Mouse (Mus musculus) ES-CJ7 (cell line): ENCODE data around the gene Rasl10a.

ENCODE experiments used
- DNase-seq: peaks from one replicate; pipeline ENCODE4 v3.0.0; 2011; ENCODE audit warnings: low read depth, low spot score

Rasl10a gene

DNA sequence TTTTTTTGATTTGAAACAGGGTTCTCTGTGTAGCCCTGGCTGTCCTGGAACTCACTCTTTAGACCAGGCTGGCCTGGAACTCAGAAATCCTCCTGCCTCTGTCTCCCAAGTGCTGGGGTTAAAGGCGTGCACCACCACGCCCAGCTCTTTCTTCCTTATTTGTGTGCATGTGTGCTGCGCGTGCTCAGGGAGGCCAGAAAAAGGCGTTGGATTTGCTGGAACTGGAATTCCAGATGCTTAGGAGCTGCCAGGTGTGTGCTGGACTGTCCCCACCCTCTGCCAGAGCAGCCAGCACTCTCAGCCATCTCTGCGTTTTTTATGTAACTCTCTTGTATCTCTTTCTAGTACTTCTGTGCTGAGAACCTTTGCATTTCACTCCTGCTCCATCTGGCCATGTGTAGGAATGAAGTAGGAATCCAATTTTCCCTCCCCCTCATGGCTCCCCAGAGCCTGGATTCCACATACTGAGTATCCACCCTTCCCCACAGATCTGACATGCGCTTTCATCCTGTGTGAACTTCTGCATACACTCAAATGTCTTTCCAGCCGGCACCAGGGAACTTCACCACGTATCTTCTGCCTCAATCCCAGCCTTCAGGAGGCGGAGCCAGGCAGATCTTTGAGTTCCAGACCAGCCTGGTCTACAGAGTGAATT is 5.6 kb upstream of the Rasl10a start:
- DNase-seq: peak; percentile 67

DNA sequence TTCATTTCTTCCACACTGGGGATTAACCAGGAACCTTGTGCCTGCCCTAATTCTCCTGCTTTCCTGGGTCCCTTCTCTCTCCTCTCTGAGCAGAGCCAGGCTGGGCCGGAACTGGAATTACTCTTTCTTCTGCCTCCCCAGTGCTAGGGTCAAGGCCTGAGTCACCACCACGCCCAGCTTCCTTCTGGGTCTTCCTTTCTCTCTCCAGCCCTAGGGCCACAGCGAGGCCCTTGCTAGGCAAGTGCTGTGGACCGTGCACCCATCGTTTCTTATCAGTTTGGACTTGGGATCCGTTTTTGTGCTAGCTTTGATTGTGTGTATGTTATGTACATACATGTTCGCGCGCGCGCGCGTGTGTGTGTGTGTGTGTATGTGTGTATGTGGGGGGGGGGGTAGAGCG is 3.8 kb upstream of the Rasl10a start:
- no peak for DNase-seq

DNA sequence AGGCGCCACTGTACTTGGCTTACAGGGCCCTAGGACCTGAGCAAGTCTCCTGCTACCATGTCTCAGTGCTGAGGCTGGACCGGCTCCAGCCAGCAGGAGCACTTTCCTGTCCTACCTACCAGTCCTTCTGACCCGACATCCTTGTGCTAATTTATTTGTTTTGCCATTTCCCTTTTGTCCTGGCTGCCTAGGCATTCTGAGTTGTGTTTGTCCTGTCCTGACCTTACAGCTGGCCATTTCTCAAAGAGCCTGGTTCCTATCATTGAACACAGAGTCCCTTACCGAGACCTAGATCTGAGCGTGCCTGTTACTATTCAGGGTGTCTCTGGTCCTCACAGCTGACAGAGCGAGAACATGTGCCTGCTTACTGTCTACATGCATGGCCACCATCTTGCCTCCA is 3.1 kb upstream of the Rasl10a start:
- no peak for DNase-seq

DNA sequence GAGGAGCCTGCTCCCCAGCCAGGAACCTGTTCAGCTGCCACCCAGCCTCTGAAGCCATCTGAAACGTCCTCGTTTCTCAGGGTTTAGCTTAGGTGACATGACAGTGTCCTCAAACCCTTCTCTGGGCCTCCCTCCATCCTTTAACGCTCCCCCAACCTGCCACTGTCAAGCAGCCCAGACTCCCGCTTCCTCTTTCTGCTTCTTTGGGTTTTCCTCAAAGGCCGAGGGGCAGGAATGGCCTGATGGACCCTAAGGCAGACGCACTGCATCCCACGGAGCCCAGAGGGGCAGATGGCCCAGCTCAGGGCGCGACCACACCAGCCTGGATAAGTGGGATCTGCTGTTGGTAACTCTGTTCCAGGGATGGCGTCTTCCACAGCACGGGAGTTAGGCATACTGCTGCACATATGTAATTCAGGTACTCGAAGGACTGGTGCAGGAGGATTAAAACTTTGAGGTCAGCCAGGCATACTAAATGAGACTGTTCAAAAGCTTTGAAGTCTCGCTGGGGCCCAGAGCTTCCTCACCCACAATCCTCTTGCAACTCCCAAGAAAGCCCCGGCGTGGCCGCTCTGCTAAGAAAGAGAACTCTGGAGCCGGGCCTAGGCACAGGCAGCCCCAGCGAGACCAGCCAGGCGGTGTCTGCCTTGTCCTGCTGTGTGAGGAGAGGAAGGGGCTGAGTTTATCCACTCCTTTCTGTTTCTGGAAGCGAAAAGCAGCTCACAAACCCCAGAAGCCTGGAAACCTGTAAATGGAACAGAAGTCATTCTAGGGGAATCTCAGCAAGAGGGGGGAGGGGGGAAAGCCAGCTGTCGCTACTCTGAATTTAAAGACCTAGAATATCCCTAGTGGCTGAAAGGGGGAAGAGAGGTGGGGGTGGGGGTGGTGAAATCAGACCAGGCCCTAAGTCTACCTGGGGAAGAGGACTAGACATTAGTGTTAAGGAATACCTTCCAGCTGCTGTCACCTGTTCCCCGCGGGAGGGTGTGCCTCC is 1.7 kb upstream of the Rasl10a start:
- no peak for DNase-seq

DNA sequence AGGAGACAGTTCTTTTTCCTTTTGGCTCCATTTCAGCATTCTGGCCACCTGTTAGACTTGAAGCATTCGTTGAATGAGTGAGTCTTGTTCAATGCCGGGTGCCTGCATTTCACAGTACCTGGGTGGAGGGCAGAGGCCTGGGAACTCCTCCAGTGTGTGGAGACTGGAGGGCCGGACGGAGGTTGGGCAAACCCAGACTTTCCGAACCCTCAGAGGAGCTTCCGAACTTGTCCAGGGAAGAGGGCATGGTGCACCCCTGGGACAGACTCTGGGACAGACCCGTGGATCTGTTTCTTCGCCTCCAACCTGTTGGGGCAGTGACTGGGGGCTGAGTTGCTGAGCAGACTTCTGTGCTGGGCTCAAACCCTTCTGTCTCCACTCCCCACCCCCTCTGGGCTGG is 864 bp upstream of the Rasl10a start:
- DNase-seq: no peak

DNA sequence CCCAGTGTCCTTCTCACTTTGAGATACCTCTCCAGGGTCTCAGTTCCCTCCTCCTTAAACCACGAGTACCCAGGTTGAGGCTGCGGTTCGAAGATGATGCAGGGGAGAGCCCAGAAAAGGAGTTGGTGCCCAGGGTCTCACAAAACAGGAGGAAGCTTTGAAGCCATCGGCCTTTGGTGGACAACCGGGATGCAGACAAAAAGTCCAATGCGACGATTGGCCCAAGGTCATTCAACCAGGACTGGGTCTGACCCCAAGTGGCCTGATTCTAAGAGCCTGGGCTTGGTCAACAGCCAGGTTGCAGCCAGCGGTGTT is 430 bp upstream of the Rasl10a start:
- no peak for DNase-seq

DNA sequence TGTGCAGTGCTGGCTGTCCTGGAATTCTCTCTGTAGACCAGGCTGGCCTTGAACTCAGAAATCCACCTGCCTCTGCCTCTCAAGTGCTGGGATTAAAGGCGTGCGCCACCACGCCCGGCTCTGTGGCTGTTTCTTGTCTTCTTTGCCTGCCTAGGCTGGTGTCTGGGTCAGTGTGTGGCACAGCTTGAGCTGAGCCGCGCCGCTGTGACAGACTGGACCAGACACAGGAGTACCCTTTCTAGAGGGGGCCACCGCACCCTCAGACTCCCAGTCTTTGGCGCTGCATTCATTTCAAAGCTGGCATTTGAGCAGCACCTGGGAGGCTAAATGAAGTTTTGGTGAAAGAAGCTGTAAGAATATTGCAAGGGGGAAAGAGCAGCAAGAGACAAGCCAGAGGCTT is 855 bp downstream of the Rasl10a start:
- no peak for DNase-seq

DNA sequence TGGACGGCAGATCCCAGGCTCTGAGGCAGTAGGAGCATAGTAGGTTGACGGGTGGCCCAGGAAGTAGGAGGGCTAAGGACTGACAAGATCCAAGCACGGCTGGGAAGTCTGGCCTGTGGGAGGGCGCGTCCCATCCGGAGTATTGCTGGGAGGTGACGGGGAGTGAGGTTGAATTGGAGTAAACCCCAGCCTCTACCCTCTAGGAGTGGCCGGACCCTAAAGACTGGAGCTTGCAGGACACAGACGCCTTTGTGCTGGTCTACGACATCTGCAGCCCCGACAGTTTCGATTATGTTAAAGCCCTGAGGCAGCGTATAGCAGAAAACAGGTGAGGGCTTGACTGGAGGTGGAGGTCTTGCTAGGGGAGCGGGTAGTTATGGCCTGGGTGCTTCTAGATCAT is 1.3 kb downstream of the Rasl10a start:
- no peak for DNase-seq

DNA sequence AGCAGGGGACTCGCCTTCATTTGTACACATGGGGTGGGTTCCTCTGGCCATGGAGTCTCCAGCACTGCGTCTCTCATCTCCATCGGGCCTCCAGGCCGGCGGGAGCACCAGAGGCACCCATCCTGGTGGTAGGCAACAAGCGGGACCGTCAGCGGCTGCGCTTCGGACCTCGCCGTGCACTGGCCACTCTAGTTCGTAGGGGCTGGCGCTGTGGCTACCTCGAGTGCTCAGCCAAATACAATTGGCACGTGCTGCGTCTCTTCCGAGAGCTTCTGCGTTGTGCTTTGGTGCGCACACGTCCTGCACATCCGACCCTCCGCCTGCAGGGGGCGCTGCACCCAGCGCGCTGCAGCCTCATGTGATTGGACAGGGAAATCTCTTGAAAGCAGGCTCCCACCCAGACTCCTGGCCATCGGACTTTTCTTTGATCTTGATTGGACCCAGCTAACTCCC is 1.8 kb downstream of the Rasl10a start:
- DNase-seq: peak; percentile 83

DNA sequence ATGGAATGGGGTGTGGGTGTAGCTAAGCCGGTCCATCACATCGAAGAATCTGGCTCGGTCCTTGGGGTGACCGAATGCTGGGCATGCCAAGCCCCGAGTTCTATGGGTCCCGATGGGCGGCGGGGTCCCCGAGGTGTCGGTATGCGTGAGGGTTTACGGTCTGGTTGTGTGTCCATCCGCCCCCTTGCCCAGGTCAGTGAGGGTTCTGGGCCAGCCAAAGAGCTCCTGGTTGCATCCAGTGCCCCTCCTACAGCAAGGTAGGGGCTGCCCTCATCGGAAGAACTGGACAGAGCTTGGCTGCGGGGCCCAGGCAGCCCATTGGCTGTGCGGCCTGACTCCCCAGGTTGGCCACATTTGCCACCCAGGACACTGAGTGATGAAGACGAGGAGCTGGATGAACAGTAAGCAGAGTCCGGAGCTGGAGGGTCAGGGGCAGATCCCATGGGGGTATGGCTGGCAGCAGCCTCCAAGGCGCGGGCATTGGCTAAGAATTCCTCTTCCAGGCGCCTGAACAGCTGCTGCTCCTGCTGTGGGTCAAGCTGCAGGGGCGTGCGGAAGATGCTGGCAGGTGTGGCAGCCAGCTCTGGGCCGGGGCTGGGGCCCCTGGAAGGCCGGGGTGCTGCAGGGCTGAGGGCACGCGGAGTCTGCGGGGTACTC is 3.0 kb downstream of the Rasl10a start:
- no peak for DNase-seq

DNA sequence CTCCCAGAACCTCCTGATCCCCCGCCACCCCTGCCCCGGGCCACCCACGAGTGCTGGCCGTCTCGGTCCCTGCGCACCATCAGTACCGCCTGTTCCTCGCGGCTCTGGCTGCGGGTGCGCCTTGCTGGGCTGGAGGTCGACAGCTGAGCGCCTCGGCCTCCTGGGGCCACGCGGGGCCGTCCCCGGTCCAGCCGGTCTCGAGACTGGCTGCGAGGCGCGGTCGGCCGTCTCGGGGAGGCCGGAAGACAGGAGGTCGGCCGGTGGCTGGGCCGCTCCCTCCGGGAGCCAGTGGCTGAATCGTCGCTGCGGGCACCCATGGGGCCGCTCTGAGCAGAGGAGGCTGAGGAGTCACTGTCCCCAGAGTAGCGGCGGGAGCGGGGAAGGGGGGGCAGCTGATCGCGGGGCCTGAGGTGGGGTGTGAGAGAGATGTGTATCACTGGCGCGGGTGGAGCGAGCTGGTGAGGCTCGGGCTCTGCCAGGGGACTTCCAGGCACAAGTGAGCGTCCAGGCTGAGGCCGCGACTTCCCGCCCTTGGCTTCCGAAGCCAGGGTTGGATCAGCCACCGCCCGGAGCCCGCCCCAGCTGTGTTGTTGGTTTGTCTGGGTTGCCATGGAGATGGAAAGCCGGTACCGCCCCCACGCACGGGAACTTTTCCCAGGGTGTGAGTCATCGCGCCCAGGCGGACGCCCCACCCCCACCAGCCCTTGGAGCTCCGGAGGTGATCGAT is 3.6 kb downstream of the Rasl10a start:
- peak; percentile 94 for DNase-seq

DNA sequence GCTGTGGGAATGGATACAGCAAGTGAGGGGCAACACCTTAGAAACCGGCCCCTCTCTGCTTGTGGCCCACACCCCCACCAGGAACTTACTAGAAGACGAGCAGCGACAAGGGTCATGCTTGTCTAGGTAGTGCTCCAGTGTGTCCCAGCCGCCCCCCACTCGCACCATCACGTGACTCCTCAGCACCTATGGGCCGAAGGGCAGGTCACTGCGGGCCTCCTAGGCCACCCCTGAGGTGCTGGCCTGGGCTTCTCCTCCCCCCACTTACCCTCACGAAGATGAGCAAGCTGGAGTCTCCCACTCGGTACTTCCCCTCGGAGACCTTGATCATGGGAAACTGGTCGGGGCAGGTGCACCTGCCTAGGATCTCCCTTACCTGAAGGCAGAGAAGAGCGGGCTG is 4.4 kb downstream of the Rasl10a start:
- DNase-seq: no peak

DNA sequence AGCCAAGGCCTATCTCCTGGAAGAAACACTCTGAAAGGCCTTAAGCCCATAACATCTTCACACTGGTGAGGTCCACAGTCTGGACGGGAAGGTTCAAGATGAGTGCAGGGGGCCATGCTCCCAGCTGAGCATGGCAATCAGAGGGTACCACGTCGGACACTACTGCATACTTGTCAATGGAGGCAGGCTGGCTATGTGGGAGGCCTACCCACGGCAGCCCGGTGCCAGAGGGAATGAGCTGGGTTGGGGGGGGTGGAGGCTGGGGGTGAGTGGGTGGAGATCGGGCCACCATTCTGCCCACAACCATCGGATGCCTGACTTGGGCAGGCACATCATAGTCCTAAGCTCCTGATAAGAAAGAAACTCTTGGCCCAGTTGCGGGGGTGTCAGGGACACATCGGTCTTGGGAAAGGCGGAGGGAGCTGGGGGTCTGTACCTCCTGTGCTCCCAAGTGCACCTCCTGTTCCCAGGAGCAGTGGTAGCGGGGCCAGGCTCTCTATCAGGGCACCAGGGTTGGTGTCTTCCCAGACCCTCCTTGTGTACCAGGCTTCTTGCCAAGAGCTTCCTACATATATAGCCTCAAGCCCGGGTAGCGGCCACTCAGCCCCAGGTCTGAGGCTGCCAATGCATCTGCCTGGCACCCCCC is 5.1 kb downstream of the Rasl10a start:
- no peak for DNase-seq

DNA sequence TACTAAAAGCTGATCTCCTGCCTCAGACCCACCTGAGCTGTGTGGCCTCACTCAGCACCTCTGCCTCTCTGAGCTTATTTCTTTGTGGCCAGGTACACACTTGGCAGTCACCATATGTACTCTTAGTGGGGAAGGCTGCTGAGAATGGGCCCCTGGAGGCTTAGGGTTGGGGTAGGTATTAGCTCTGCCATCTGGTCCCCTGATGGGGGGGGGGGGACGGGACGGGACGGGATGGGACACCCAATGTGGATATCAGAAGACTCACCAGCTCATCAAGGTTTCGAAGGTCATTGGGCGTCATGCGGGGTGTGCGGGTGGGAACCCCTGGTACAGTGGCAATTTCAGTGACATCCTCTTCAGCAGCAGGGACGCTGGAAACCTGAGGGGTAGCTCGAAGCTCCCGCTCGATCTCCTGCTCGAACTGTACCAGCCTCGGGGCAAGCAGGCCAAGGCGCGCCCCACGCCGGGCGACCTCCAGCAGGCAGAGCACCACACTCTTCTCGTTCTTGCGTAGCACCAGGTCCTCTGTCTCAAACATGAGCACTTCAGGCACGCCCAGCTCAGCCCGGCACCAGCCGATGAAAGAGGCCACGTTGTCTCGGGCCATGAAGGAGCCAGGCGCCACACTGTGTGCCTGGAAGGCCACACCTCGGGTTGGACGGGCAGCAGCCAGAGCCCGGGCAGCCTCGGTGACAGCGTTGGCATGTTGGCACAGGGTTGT is 5.8 kb downstream of the Rasl10a start:
- no peak for DNase-seq

DNA sequence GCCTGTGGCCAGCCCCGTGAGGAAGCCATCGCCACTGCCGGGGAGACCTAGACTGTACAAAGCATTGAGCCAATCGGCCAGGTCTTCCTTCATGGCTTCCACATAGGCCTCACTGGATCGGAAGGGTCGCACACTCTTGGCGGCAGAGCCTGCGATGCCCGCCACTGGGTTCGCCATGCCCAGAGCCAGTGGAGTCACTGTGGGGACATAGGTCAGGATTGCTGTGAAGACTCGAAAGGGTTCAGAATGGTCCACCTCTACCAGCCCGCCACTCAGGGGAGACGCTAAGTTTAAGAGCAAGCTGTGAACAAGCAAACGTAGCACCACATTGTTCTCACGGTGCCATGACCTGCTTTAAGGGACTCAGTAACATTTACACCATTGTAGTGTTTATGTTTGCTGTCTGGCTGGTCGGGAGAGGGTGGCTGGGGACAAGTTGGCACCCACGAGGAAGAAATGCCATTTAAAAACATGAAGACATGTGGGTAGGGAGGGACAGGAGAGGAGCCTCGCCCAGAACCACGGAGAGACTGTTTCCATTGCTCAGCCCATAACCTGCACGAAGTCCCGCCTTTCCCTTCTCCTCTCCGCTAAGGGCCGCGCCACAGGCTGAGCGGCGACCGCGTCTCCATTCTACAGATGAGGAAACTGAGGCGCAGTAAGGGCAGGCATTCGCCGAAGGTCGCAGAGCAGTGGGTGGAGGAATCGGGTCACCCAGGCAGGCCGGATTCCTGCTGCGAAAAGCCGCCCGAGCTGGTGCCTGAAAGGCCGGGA is 6.5 kb downstream of the Rasl10a start:
- DNase-seq: no peak

DNA sequence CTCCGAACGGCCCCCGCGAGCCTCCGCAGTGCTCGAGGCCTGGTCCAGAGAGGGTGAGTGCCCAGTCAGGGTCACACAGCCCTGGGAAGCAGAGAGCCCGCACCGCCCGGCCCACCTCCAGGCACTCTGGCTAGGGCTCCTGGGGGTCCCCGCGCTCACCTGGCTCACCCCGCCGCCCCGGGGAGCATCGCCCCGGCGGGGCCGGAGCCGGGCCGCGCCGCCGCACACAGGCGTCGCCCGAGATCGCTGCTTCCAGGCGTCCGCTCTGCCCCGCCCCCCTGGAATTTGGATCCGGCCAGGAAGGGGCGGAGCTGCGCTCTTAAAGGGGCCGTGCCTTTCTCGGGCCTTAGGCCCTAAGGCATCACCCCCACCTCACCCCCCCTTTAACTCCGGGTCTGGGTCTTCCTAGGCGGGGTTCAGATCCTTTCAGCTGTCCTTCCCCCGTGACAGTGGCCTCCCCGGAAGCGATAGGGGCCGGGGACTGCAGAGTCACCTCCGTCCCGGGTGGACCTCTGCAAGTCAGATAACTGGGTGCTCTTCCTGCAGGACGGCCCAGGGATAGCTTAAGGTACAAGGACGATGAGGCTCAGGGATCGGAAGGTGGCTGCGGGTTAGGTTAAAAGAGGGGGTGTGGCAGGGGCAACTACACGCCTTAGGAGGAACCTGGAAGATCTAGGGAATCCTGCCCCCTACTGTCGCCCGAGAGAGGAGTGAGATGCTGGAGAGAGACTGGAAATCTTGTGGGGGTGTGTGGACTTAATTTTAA is 7.3 kb downstream of the Rasl10a start, which contains the start of gene Gas2l1:
Gene Gas2l1 (minus strand): TSS at position 272 of the 766 bp plus-strand sequence.
- peak; percentile 94 for DNase-seq

DNA sequence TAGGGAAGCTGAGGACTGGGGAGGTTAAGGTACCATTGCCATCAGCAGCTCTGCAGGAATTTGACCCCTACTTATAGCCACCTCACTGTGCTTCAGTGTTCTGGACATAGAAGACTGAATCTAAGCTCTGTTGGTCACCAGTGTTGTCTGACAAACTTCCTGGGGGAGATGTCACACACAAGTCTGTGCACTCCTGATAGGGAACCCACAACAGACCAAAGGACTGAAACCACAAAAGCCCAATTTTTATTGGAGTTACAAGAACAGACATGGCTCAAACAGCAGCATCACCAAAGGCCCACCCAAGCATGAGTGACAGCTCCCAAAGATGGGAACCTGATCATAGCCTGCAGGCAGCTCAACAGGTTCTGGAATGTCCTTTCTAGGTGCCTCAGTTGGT is 9.1 kb downstream of the Rasl10a start:
- no peak for DNase-seq

DNA sequence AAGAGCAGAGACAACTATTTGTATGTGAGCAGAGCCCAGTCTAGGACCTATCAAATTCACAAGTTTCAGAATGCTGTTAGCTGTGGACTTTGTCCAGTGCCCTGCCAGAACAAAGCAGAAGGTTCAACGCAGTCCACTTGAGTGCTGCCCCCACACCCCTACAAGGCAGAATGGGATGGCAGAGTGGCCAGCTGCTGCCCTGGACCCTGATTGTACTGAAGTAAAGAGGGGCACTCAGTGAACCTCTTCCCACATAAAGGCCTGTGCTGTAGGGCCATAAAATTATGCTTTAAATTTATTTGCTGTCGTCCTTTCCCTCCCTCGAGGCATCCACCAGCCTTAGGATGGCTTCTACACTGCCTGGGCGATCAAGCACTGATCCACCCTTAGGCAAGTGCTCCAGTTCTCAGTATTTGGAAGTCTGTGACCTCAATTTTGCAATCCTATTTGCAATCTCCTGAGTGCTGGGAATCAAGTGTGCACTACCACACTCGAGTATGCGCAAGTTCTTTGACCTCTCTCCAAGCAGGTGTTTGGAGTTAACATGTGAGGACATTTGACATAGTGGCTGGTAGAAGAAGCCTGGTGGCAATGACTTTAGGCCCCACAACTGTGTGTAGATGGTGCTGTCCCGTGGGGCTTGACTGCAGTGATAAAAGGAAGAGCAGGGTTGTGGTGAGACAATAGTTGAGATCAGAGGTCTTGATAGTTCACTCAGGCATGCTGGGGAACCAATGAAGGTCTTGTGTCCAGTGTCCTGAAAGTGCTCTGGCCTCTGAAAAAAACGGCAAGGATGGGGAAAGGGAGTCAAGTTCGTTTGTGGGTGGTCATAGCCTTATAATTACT is 10.4 kb downstream of the Rasl10a start:
- no peak for DNase-seq
